ENCODE assay signal across 14 mouse cellular contexts in genomic region chr2:144720407-144720959, GRCm38 (mm10).
DNase-seq lines count a peak whose midpoint lies in the region; ATAC-seq lines count a peak whose summit lies in the region.
"Had no signal": no experiment of that assay in that cellular context is flagged by ENCODE, and none has a peak within 500 bp of the region (broad histone marks: within the 10 kb centered on the region; RNA-seq: fewer than 3 reads in every experiment).

No protein-coding gene starts in this region.

- H3K4me3 ChIP-seq in intestine, embryonic 15.5 days (replicated peaks) = no peak overlapping the region
- H3K4me3 ChIP-seq: neural tube, embryonic 15.5 days had no signal

- 0 out of 2 replicates have a peak overlapping the region, but pooled peaks have one; percentile 27 for H3K27ac ChIP-seq in intestine, embryonic 15.5 days
- H3K27ac ChIP-seq: neural tube, embryonic 15.5 days had no signal

- H3K4me1 ChIP-seq in intestine, embryonic 15.5 days (replicated peaks) = 0 out of 2 replicates have a peak, but pooled peaks cover 4% of the 10 kb centered on the region

- no peak overlapping the region for H3K4me2 ChIP-seq in intestine, embryonic 15.5 days (replicated peaks)
- H3K4me2 ChIP-seq: neural tube, embryonic 15.5 days had no signal

- DNase-seq in embryo, embryonic 10.5 days (ENCODE audit: low spot score) = peak; percentile 31
- no peak for DNase-seq in embryo, embryonic 9.5 days (ENCODE audit: extremely low spot score)
- peak; percentile 15 for DNase-seq in kidney, postnatal 14 days
- no peak for DNase-seq in kidney, postnatal 10 days
- no peak for DNase-seq in layer of hippocampus, postnatal 36 days
- no peak for DNase-seq in left cerebral cortex, adult 8-10 months (ENCODE audit: low spot score in 2 of 2)
- DNase-seq: heart, adult 11 months; heart, postnatal 4 days; left cerebral cortex, postnatal 4 days; midbrain, embryonic 14.5 days; right cerebral cortex, postnatal 14 days had no signal

- ATAC-seq in intestine, embryonic 15.5 days = no peak
- ATAC-seq in megakaryocyte progenitor cell, adult 5-6 weeks (replicated peaks; ENCODE audit: poor library complexity) = peak; percentile 83

- 29% methylated on average over 5 of the region's 5 CpGs for WGBS in intestine, embryonic 15.5 days

- no peaks in the 10 kb centered on the region for H3K27me3 ChIP-seq in intestine, embryonic 15.5 days (replicated peaks)
- H3K27me3 ChIP-seq: neural tube, embryonic 15.5 days had no signal

- no peaks in the 10 kb centered on the region for H3K36me3 ChIP-seq in intestine, embryonic 15.5 days
- H3K36me3 ChIP-seq: neural tube, embryonic 15.5 days had no signal

- no peaks in the 10 kb centered on the region for H3K9me3 ChIP-seq in intestine, embryonic 15.5 days
- H3K9me3 ChIP-seq: neural tube, embryonic 15.5 days had no signal

- H3K9ac ChIP-seq in intestine, embryonic 15.5 days = no peak overlapping the region
- H3K9ac ChIP-seq: neural tube, embryonic 15.5 days had no signal

Comparison
In these comparisons a context has a peak if more than half of its experiments do, and no peak if none do; other contexts are left out.
1. DNase-seq: peak in embryo, embryonic 10.5 days (single experiment) and kidney, postnatal 14 days (single experiment); none in embryo, embryonic 9.5 days (single experiment), kidney, postnatal 10 days (single experiment), layer of hippocampus, postnatal 36 days (0 of 2) and left cerebral cortex, adult 8-10 months (0 of 2).